Mouse (Mus musculus) kidney, postnatal 4 days (tissue): ENCODE measurements around the gene Enpp1.
A peak's percentile ranks its signal among the peaks of the same experiment; 100 is the strongest.
"Not testable (repeated sequence)": the region's sequence is repeated elsewhere in the genome, so short reads cannot be mapped to it uniquely, and the experiment has no call there.

ENCODE experiments used
- DNase-seq, 2 experiments: peaks; one replicate each; pipeline ENCODE4 v3.0.0; 2021; ENCODE audit warnings: mixed read lengths in 2 of 2

Gene Enpp1

DNA sequence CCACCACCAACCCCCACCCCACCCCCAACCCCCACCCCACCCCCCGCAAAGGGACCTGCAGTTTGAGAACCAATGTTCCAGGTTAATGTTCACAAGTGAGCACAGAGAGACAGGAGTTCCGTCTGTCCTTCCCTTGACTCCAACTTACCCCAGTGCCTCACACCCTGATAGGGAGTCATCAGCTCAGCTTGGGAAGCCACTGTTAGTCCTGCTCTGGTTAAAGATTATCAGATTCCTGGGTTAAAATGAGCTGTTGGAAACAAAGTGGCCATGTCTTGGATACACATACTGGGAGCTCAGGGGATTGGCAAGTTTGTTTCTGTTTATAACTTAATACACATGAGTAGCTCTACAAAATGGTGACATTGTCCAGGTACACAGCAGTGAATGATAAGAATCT lies 75.0 kb downstream of the Enpp1 start:
- no peak for DNase-seq

DNA sequence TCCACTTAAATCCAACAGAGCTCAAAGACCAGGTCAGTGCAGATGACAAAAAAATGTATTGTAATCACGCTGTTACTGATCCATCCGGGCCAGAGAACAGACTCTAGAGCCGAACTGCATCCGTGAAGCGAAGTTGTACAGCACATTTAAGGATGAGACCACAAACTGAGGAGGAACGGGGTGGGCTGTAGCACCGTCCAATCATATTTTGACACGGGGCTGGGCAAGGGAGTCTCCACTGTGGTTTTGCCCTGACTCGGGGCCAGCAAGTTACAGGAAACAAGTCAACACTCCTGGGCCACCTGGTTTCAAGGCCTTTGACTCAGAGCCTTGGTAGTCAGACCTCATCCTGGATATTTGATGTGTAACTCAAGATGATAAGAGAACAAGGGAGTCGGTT lies 76.1 kb downstream of the Enpp1 start:
- DNase-seq = no peak

DNA sequence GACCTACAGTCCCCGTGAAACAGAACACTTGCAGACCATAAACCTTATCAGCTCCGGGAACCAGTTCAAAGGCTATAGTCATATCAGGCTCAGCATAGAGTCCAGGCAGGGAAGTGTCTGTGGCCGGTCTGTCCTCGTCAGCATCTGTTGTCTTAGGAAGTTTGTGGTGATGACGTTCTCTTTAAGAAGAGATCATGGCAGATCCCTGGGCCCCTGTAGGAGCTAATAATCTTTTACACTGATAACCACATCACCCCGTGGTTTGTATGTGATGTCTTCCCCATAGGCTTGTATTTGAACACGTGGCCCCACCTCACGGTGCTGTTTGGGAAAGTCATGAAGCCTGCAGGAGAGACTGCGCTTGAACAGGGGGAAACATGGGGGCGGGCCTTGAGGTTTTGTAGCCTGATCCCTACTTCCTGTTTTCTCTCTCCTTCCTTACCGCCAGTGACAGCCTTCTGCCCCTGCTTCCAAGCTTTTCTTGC lies 76.6 kb downstream of the Enpp1 start:
- DNase-seq = peak; percentile 31 to 42

DNA sequence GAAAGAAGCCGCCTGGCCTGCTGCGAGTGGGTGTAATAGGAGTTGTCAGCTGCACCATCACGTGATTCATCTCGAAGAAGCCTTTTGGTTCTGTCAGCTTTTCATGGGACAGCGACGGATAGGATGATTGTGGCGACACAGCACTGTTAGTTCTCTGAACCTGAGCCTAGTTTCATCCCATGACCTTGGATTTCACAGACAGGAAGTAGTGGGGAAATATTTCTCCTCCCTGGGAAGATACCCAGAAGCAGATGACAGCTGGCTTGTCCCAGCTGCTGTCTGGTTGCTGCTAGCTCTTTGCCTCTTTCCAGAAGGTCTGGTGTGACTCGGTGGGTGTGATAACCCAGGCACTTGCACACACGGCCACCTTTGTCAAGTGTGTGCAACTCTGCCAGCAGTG lies 77.7 kb downstream of the Enpp1 start:
- DNase-seq = peak; percentile 54 to 59

DNA sequence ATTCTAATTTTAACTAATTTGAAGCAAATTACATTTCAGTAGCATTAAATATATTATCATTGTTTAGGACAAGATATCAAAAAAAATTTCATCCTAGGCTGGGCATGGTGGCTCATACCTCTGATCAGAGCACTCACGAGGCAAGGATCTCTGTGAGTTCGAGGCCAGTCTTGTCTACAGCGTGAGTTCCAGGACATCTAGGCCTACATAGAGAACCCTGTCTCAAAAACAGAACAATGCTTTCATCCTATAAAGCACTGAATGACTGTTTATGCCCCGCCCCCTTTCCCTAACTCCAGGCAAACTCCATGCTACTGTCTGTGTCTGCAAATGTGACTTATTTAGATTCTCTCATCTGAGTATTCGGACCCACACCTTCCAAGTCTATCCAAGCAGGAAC lies 80.8 kb downstream of the Enpp1 start:
- DNase-seq = no peak

DNA sequence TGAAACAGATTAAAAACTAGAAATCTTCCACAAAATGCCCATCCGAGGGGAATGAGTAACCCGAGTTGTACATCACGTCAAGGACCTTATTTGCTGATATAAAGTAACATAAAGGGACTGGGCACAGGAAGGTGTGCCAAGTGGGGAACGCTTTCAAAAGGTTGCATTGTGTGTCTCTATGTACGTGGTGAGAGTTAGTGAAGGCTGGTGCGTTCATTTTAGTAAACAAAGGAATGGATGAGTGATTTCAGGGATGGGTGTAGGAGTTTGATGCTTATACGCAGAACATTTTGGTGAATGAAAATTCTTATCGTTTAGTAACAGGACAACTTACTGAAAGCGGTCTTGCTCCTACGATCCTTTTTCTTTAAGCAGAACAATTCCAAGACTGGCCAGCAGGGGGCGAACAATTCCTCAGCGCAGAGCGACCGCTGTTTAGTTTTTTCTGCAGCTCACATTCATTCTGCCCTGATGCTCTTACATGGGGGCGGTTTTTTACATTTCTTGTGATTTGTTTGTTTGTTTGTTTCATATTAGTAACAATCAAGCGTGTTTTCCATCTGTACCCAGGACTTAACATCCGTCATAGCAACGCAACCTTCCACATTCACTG lies 81.4 kb downstream of the Enpp1 start:
- peak; percentile 88 to 89 for DNase-seq

DNA sequence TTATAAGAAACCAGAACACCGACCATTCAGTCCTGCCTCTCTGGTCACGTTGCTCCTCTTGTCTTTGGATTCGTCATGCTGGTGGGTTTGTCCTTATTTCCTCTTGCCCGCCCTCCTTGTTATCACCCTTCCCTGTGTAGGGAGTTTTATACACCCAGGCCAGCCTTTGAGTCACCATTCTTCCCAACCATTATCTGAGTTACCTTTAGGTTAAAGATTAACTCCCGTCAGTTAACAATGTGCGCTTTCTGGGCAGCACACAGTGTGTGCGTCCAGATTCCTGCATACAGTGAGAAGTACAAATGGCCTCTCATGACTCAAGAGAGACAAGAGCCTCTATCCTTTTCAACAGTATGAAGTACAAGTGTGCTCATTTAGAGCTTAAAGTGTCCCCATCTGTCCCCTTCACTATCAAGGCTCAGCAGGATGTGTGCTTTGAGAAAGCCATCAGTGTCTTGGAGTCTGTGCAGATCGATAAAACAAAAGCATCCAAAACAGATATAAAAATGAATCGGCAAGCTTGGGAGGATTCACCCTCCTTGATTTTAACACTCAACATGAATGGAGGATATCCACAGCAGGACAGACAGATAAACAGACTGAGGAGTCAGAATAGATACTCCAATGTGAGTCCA lies 82.8 kb downstream of the Enpp1 start:
- DNase-seq = no peak

DNA sequence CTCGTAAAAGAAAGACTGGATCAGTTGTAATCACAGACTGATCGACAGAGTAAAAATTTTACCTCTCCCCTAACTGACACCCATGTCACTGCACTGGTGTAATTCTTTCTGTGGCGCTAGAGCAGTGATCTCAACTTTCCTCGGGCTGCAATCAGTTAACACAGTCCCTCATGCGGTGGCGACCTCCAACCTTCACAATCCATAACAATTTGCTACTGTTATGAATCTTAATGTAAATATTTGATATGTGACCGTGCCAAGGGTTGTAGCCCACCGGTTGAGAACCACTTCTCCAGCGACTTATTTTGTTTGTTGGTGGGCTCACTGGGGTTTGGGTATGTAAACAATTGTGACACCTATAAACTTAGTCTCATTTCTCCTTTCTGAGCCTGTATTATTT lies 83.5 kb downstream of the Enpp1 start:
- no peak for DNase-seq

DNA sequence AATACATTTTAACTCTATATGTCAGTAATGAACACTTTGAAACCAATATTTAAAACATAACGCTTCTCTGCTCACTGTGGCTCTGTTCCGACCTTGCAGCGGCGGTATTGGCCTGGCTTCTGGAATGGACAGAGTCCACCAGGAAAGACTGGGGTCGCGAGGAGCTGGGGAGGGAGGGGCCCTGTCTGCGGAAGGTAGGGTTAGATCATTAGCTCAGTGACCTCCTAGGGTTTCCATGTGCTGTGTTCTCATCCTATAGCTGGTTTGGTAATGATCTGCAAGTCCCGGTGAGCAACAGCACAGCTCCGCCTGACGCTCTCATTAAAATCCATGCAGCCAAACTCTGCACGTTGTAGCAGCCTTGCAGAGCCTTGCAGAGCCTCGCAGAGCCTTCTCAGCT lies 84.7 kb downstream of the Enpp1 start:
- no peak for DNase-seq

DNA sequence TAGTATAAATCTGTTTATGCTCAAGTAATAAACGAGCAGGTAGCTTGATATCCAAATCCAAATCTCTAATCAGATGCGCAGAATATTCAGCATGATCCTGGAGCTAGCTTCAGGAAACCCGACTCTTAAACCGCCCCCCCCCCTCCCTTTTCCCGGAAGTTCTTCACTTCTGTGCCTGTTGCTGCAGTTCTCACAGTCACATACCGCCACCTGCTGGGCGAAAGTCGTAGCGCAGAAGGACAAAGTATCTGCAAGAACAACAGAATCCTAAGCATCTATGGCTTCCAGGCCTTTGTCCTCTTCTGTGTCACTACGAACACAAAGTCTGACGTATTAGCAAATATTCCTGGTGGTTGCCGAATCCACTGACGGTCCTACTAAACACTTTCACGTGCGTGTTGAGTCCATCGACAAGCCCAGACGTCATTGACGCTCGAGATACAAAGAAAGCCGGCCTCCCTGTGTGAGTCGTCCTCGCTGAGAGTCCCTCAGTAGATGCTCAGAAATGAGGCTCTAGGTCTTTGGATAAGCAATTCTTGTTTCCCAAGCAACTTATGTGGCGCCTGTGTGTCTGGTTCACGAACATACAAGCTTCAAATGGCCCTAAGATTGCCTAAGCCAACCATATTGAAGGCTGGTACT lies 86.8 kb downstream of the Enpp1 start:
- peak; percentile 96 to 97 for DNase-seq

DNA sequence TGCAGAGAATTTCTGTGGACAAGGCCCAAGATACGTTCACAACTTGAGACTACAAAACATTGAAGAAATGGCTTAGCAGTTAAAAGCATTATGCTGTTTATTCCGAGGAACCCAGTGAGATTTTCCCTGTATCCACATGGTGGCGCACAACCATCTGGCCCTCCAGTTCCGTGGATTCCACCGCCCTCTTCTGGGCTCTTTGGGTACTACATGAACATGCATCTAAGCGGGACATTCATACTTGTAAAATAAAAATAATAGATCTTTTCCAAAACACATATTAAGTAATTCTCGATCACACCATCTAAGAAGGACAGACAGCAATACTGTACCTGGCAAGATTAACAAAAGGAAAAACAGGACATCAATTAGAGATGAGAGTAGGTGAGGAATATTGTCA lies 89.4 kb downstream of the Enpp1 start:
- DNase-seq = peak; percentile 86 to 88

DNA sequence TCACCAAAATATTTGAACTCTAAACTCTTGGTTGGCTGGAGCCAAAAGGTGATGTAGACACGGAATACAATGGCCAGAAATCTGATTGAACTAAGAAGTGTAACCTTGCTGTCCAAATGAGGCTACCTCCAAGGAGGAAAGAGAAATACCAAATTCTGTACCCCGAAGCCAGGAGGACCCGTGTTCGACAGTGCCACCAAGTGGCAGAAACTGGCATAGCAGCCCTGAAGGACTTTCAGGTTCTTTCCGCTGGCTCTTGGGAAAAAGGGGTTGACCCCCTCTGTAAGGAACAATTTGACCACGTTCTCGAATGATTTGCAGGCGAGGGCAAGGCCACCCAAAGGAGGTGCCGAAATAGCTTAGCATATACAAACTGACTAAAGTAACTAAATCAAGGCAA lies 90.4 kb downstream of the Enpp1 start:
- peak; percentile 81 to 82 for DNase-seq

DNA sequence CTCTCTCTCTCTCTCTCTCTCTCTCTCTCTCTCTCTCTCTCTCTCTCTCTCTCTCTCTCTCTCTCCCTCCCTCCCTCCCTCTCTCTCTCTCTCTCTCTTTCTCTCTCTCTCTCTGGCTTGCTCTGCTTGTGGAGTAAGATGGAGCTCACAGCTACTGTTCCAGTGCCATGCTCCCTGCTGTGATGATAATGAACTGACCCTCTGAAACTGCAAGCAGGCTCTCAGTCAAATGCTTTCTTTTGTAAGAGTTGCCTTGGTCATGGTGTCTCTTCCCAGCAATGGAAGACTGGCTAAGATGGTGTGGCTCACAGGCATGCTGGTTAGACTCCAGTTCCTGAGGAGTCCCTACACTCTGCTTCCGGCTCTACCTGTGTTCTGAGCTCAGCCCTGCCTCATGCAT lies 95.4 kb downstream of the Enpp1 start:
- DNase-seq = not testable (repeated sequence)

DNA sequence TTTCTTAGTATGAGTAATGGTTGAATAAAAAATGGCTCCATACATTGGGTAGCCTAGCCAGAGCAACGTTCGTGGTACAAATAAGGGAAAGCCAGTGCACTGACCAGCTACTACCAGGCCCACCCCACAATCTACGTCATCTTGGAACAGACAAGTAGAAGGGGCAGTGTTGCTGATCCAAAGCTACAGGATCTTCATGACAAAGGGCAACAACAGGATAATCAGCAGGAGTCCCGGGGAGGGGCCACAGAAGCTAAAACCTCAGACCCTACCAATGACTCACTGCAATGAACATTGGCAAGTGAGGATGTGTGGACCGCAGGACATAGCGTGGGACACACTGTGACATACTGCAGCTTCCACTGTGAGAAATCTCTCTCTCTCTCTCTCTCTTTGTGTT lies 96.2 kb downstream of the Enpp1 start:
- DNase-seq = no peak

DNA sequence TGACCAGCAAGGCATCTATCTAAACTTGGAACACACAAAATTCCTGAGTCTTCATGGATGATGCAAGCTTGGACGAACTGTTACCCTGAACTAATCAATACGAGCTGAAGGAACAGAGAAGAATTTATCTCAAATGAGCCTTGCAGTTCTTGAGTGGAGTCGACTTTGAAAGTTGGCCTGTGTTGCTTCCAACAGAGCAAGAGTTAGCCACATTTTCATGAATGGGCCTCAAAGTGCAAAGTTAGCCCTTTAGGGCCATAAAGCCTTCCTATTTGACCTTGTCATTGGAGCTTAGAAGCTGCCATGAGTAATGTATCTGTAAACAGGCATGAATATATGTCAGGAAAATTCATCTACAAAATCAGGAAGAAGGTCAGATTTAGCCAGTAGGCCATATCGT lies 97.2 kb downstream of the Enpp1 start:
- DNase-seq = no peak

DNA sequence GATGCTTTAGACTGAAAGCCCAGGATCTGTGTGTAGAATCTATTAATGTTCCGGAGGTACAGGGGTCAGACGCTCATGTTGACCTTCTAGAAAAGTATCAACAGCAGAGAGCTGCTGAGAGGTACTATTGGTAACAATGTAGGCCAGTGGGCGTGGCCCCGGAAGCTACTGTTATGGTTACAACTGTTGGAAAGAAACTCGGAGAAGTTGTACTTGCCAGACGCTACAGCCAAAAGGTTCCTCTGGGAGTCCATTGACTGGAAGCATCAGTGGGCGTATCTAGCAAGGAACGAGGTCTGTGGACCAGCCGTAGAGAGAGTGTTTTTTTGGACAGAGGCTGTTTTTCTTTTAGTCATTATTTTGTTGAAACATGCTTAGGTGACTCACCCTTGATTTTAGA lies 102.2 kb downstream of the Enpp1 start:
- DNase-seq = no peak

DNA sequence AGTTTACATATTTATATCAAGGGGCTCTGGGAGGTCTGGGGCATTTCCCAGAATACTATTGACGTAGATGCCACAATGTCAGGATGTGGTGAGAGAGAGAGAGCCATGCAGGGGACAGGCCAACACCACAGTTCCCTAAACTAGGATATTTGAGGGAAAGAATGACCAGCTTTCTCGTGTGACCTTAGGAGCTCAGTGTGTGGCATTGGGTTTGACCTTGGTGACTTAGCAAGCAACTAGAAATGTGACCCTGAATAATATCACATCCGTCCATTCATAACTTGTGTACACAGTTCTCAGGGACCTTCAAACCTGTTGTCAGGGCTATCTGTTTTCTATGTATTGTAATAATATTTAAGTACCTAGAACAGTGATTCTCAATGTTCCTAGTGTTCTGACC lies 102.8 kb downstream of the Enpp1 start:
- DNase-seq = no peak

DNA sequence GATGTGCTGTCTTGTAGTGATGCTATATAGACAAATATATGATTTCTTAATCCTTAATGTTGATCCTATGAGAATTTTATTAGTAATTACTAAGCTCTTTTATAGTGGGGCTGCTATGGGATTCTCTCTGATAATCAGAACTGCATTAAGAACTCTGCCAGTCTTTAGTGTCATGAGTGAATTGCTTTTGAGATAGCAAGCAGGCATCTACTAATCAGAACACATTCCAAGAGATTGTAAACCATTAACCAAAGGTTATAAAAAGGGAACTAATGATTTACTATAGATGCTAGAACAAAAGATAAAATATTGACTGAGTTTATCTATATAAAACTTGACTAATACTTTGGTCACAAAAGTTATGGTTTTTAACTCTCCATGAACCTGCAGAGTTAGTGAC lies 108.2 kb downstream of the Enpp1 start:
- no peak for DNase-seq

DNA sequence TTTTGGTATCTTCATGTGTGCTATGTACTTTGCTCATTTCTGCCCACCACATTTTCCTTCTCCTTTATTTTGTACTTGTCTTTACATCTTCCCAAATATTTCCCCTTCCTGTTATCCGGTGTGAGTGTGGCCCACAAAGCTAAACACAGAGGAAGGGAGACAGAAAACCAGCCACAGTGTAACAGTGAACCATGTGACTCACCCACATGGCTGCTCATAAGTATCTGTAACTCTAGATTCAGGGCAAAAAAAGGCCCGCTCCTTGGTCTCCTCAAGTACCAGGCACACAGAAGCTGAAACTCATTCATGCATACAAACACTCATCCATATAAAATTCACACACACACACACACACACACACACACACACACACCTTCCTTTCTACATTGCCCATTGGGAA lies 108.9 kb downstream of the Enpp1 start:
- DNase-seq = no peak

DNA sequence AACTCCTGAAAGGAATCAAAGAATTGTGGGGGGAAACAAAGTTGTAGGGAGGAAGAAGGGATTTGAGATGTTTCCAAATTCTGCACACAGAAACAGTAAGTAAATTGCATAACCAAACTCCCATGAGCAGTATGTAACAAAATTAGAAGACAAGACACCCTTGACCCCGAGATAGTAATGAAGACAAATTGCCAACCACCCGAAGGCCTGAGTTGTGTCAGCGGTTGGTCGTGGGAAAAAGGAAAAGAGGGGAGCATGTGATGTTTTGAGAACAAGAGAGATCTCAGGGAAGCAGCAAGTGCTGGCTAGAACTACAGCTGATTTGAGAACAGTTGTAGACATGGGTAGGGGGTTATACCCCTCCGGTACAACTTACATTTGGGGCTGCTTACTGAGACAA lies 112.2 kb downstream of the Enpp1 start:
- DNase-seq = peak in 1 of 2 experiments; percentile 24

DNA sequence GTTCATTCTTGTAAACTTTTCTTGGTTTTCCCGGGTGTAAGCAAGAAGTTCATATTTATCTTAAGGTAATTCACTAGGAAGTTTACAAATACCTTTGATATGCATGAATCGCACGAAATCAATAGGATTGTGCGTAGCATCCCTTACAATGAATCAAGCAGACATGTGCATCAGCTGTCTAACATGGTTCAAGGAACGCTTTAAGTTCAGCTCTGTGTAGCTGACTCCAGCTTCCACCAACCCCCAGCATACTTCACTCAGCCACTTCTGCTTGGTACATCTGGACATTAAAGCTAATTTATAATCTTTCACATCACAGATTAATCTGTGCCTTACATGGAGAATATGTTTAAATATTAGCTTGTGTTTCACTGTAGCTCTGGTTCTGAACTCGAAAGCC lies 113.3 kb downstream of the Enpp1 start:
- DNase-seq = no peak

DNA sequence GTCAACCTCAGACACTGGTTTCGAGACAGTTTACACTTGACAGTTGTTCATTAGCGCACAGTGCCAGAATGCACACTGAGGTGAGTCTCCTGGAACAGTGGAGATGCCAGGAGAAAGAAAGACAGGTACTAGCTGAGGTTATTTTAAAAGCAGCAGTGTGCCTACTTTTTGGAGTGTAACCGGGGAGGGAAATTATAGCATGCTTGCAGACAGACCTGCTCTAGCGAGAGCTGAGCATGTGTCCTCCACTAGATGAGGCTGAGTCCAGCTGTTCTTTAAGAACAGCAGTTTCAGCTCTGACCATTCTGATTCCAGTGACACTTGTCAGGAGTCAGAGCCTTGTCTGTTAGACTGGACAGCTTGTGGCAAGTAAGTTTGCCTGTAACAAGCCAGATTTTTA lies 114.2 kb downstream of the Enpp1 start:
- DNase-seq = no peak

DNA sequence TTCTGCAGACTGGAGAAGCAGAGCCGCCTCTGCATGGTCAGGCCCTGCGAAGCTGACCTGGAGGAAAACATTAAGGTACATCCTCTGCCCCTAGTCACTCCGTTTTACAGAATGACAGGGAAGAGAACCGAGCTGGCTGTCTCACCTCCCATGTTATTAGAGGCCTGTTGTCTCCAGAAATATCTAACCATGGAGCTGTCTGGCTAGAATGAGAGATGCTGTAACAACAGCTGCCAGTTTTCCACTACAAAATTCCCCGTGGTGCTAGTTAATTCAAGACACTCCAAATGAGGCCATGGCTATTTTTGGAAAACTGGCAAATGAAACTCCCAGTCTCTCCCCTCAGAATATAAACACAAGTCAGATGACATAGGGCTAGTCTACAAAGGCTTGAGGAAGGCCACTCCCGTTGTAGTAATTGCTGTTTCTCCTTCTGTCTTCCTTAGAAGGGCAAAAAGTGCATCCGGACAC lies 115.1 kb downstream of the Enpp1 start:
- no peak for DNase-seq
